Mouse (Mus musculus) B cell, adult 2 months (primary cell): ENCODE measurements around the gene Capn2.

ENCODE experiments used
- DNase-seq, 2 experiments: peaks; one replicate each; pipeline ENCODE4 v3.0.0; 2022

Capn2 gene

GRCm38 (mm10) chr1:182459436-182459835 is 58.0 kb downstream of the Capn2 start:
- DNase-seq: no peak

- no peak for DNase-seq
Measured at GRCm38 (mm10) chr1:182458556-182458955, 58.9 kb downstream of the Capn2 start.

- DNase-seq: no peak
Measured at GRCm38 (mm10) chr1:182455080-182455479, 62.3 kb downstream of the Capn2 start.

- no peak for DNase-seq
Measured at GRCm38 (mm10) chr1:182452473-182452872, 64.9 kb downstream of the Capn2 start.

- DNase-seq: no peak
Measured at GRCm38 (mm10) chr1:182448276-182449035, 69.0 kb downstream of the Capn2 start.

- no peak for DNase-seq
Measured at GRCm38 (mm10) chr1:182444116-182444515, 73.3 kb downstream of the Capn2 start.

GRCm38 (mm10) chr1:182441791-182442473 is 75.5 kb downstream of the Capn2 start:
- DNase-seq: no peak

- DNase-seq: no peak
Measured at GRCm38 (mm10) chr1:182439546-182440222, 77.7 kb downstream of the Capn2 start.

- no peak for DNase-seq
Measured at GRCm38 (mm10) chr1:182436746-182437145, 80.7 kb downstream of the Capn2 start.

- no peak for DNase-seq
Measured at GRCm38 (mm10) chr1:182432059-182432458, 85.3 kb downstream of the Capn2 start.

- DNase-seq: no peak
Measured at GRCm38 (mm10) chr1:182430676-182431075, 86.7 kb downstream of the Capn2 start.

- no peak for DNase-seq
Measured at GRCm38 (mm10) chr1:182429826-182430225, 87.6 kb downstream of the Capn2 start.

GRCm38 (mm10) chr1:182427426-182427825 is 90.0 kb downstream of the Capn2 start:
- no peak for DNase-seq

GRCm38 (mm10) chr1:182426444-182426843 is 91.0 kb downstream of the Capn2 start:
- DNase-seq: no peak

GRCm38 (mm10) chr1:182425176-182425575 is 92.2 kb downstream of the Capn2 start:
- DNase-seq: no peak

- DNase-seq: no peak
Measured at GRCm38 (mm10) chr1:182424274-182424673, 93.1 kb downstream of the Capn2 start.

- no peak for DNase-seq
Measured at GRCm38 (mm10) chr1:182419481-182419880, 97.9 kb downstream of the Capn2 start.
